Mouse (Mus musculus) heart, postnatal 0 days (tissue): ENCODE measurements around the gene 1700080O16Rik.

Source experiments
- CTCF ChIP-seq: IDR thresholded peaks from 2 replicates; pipeline ENCODE4 v1.5.1; 2016; ENCODE audit warnings: antibody characterized with exemption, control low read depth, low read depth
- EP300 ChIP-seq: IDR thresholded peaks from 2 replicates; pipeline ENCODE4 v1.6.1; 2016; ENCODE audit warnings: antibody characterized with exemption, low read depth

DNA sequence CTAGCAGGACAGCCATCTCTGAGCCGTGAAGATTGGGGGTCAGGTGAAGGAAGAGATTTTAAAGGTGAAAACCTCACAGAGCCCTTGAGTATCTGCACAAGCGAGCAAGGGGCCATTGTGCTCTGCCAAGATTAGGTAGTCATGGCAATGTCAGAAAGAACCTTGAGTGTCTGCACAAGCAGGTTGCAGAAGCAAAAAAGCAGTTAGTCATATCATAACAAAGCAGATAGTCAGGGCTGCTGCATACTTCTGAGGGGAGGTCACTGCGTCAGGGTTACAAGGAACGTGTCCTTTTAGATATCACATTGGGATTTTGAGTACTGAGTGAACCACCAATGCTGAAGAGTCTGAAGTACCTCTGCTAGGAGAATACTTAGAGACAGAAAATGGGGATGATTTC, 3.8 kb upstream of the 1700080O16Rik start:
- TF ChIP-seq CTCF (no peak), EP300 (no peak)
